Mouse (Mus musculus) left cerebral cortex, postnatal 36 days (tissue): ENCODE measurements around the gene Tnfrsf26. TPM values are rescaled to one million over a fixed set of nuclear protein-coding genes. Genes with fewer than 3 reads are reported as not detected.
A peak's percentile ranks its signal among the peaks of the same experiment; 100 is the strongest.

Source experiments
- DNase-seq, 2 experiments: peaks; one replicate each; pipeline ENCODE4 v3.0.0; 2021 to 2022; ENCODE audit warnings: low spot score in 2 of 2, mixed read lengths in 1 of 2
- intact Hi-C: fragments of 180-260 bp; cut with DNase I; formaldehyde crosslinking; loops from one replicate; pipeline ENCODE4 v1.15.1; 2025
- microRNA-seq: library from miRNA; unstranded; fragments of <30 nt; microRNA quantifications from one replicate; pipeline ENCODE4 v1.2.0, GENCODE M21; 2022
- total RNA-seq, 2 experiments: library from RNA; stranded (reverse); gene quantifications; 2 replicates each; pipeline ENCODE4 v1.2.3; 2021

Gene Tnfrsf26
- total RNA-seq, 2 experiments from 2014 or later: 0.11 TPM; not detected in 1

DNA sequence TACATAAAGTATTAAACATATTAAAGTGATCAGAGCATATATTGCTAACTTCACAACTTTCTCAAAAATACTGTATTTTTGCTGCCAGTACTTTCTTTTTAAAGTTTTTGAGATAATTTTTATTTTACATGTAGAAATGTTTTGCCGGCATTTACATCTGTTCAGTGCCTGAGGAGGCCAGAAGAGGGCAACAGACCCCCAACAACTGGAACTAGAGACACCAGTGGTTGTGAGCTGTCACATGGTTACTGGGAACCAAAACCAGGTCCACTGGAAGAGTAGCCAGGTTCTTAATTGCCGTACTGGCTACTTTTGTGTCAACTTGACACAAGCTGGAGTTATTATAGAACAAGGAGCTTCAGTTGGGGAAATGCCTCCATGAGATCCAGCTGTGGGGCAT is 26.8 kb downstream of the Tnfrsf26 start:
- intact Hi-C loops: no loop called here
- no peak for DNase-seq

- no peak for DNase-seq
- intact Hi-C loops: no loop called here
Observed at GRCm38 (mm10) chr7:143600231-143600740, 28.2 kb downstream of the Tnfrsf26 start.

GRCm38 (mm10) chr7:143599428-143600230 is 28.9 kb downstream of the Tnfrsf26 start, which contains the start of gene Cars:
Gene Cars, minus strand, starts transcription at chr7:143600090.
- intact Hi-C loops: no loop called here
- peak; percentile 91 for DNase-seq

DNA sequence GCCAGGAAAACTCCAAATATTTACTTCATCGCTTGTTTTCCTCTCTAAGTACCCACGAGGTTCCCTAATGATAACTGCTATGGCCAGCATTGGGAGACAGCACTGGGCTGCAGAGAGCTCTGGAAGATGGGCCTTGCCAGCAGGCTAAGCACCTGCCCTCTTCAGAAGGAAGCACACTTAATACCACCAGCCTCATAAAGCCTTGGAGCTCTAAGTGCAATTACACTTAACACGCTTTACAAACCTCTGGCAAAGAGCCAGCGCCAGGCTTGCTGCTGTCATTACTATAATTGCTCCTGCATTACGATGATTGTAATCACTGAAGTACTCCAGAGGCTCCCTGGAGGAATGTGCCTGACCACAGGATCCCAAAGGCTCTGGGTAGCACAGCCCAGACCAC is 33.7 kb downstream of the Tnfrsf26 start:
- DNase-seq: no peak
- intact Hi-C loops: loop anchor here (5.0 kb wide), 1 partner anchor 167 kb away; no protein-coding TSS in a partner anchor

DNA sequence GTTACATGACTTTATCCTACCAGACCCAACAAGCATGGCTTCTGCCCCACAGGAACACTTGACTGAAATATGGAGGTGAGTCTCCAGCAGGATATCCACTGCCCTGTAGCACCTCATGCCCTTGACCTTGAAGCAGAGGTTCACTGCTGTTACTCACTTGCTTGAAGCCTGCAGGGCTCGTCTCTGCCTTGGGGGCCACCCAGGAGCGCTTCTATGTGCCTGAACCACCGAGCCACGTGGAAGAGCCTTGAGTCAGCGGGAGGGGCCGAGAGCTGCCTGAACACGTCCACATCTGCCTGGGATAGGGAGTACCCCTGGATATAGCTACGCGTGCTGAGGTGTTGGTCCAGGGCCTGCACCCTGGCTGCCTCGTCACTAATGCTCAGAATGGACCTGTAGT is 36.3 kb downstream of the Tnfrsf26 start:
- DNase-seq: no peak
- intact Hi-C loops: loop anchor here (5.0 kb wide), 1 partner anchor 170 kb away; no protein-coding TSS in a partner anchor

DNA sequence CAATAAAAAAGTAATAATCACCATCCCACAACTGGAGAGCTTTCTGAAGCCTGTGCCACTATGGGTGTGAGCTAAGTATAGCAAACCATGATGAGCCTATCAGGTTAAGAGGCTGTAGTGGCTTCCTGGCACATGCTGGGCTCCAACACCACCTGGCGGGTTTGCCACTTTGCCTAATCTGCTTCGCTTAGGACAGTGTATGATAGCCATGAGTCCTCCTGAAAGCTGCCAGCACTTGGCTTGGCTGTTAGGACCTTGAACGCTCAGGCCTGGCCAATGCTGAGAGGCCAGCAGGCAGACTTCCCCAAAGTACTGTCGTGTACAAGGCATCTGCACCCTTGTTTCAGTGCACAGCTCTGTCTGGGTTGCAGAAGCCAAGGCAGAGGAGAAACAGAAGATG is 40.5 kb downstream of the Tnfrsf26 start:
- DNase-seq: no peak

GRCm38 (mm10) chr7:143587586-143587985 is 40.9 kb downstream of the Tnfrsf26 start:
- DNase-seq: no peak
- intact Hi-C loops: no loop called here

More for the DNA sequence above, 40.5 kb downstream of the Tnfrsf26 start:
- intact Hi-C loops: no loop called here

GRCm38 (mm10) chr7:143583956-143584355 is 44.6 kb downstream of the Tnfrsf26 start:
- DNase-seq: peak; percentile 32 to 41
- intact Hi-C loops: loop anchor here (5.0 kb wide), 2 partner anchors 113 to 163 kb away; no protein-coding TSS in a partner anchor

DNA sequence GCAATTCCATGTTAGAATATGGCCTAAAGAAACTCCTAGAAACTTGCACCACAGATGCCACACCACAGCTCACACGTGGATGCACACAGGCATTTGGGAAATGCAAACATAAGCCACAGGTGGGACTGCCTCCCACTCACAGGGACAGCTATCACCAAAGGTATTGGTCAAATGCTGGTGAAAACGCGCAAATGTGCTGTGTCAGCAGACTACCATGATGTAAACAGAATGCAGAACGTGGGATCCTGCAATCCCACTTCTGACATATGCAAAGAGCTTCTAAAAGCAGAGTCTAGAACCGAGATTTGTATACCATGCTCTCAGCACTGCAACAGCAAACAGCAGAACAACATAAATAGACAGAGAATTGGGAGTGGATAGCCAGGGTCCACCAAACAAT is 45.5 kb downstream of the Tnfrsf26 start:
- DNase-seq: no peak
- intact Hi-C loops: loop anchor here (5.0 kb wide), 2 partner anchors 114 to 164 kb away; no protein-coding TSS in a partner anchor

DNA sequence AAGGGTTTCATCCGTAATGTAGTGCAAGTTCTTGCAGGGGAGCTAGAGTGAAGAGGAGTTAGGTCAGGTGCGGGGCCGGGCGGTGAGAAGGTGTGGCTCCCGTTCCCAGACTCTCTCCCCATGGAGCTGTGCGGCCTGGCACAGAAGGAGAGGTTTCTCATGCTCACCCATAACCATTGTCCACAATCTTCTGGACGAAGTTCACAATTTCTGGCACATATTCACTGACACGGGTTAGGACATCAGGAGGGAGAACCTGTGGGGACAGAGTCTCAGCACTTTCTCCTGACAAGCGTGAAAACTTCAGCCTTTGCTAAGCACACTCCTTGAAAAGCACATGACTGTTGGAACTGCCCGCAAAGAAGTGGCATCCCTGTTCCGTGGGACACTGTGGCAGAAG is 52.8 kb downstream of the Tnfrsf26 start:
- intact Hi-C loops: no loop called here
- no peak for DNase-seq

- intact Hi-C loops: no loop called here
- no peak for DNase-seq
Observed at GRCm38 (mm10) chr7:143565648-143566039, 62.9 kb downstream of the Tnfrsf26 start.

DNA sequence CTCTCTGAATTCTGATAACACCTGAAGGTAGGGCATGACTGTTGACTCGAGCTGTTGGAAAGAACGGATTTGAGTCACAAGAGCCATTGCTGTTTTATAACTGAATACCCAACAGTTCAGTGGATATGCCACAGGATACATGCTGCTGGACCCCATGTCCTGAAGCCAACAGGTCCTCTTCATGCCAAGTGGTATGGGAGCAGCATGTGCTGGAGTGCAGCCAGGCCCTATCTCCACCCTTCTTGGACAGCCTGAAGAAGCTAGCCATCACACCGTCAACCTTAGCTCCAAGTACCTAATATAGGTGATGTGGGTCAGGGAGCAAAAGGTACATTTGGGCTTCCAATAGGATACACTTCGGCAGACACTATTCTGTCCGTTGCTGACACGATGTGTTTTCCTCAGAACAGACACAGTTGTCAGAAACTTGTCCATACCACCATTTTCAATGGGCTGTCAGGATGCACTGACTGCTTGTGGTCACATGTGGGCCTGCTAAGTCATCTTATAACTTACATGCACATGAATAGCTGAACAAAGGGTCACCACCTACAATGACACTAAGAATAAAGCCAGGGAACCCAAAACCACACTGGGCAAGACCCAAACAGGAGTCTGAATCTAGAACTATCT is 63.4 kb downstream of the Tnfrsf26 start:
- intact Hi-C loops: no loop called here
- no peak for DNase-seq

DNA sequence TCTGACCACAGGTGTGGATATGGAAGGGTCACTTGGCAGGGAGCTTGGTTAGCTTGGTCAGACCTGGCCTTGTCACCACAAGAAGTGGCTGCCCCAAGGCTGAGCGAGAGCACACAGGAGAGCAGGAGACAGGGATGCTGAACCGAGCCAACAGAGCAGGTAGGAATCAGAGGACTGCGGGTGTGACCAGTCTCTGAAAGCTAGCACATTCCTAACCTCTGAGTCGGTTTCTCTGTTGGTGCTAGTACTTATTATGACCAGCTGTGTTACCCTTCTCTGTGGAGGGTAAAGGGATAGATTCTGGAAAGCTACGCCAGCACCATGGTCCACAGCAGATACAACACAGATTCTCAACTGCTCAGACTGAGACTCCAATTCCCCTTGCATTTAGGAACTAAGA is 64.7 kb downstream of the Tnfrsf26 start:
- DNase-seq: no peak
- intact Hi-C loops: no loop called here

Small RNAs within 50 kb of the gene (microRNA-seq; reads per million reads assigned to microRNA genes)
- 1.3 reads per million for gene Mir7064

Other genes with a start within 250 kb of the Tnfrsf26 start
- 10 to 100 TPM; 11.9 to 14.2 TPM for gene Cdkn1c, start 167.7 kb downstream of the Tnfrsf26 start, total RNA-seq
- under 1 TPM; 0.34 to 0.89 TPM for gene Slc22a18, start 155.0 kb downstream of the Tnfrsf26 start, total RNA-seq
- gene Phlda2, start 125.6 kb downstream of the Tnfrsf26 start, total RNA-seq: not detected
- gene Nap1l4, start 79.6 kb downstream of the Tnfrsf26 start, total RNA-seq: 100 to 1,000 TPM; 110 to 117 TPM
- gene Cars, start 28.6 kb downstream of the Tnfrsf26 start, total RNA-seq: 10 to 100 TPM; 47.6 to 65.2 TPM
- gene Tnfrsf22, start 20.9 kb upstream of the Tnfrsf26 start, total RNA-seq: 1 to 10 TPM in 1 of 2 experiments, under 1 TPM in 1; 0.84 to 1.8 TPM
- gene Tnfrsf23, start 57.1 kb upstream of the Tnfrsf26 start, total RNA-seq: 1 to 10 TPM in 1 of 2 experiments, under 1 TPM in 1; 0.86 to 1.6 TPM
- 10 to 100 TPM; 31.3 to 43.6 TPM for gene Osbpl5, start 128.3 kb upstream of the Tnfrsf26 start, total RNA-seq
- not detected for gene Mrgprg, start 138.3 kb upstream of the Tnfrsf26 start, total RNA-seq
- 1 to 10 TPM; 6.7 to 7.1 TPM for gene Mrgpre, start 155.8 kb upstream of the Tnfrsf26 start, total RNA-seq
- 1 to 10 TPM; 5.1 to 7.1 TPM for gene Nadsyn1, start 194.1 kb upstream of the Tnfrsf26 start, total RNA-seq
- gene Dhcr7, start 194.4 kb upstream of the Tnfrsf26 start, total RNA-seq: 10 to 100 TPM; 38.3 to 42.2 TPM
- gene Gm498, start 238.1 kb upstream of the Tnfrsf26 start, total RNA-seq: not detected